Mouse (Mus musculus) embryonic facial prominence, embryonic 15.5 days (tissue): Measurements from ENCODE around the gene Palld. TPM values are rescaled to one million over a fixed set of nuclear protein-coding genes. Genes with fewer than 3 reads are reported as not detected.

Experiments used
- ATAC-seq: fragments of 200-750 bp; cut with Nextera tagmentation; 2 replicates; pipeline ENCODE4 v1.8.0; 2017; ENCODE audit warnings: low read depth, moderate TSS enrichment; ENCODE audit not compliant: insufficient number of reproducible peaks, low FRiP score, low TSS enrichment
- H3K27ac ChIP-seq: fragments of 300-500 bp; sonication (generic); replicated peaks from 2 replicates; pipeline ENCODE4 v1.5.1; 2015; ENCODE audit warnings: mild to moderate bottlenecking, inconsistent platforms
- H3K27me3 ChIP-seq: fragments of 300-500 bp; sonication (generic); 2 replicates; pipeline ENCODE4 v1.6.1; 2015; ENCODE audit warnings: inconsistent platforms
- H3K36me3 ChIP-seq: fragments of 300-500 bp; sonication (generic); 2 replicates; pipeline ENCODE4 v1.6.1; 2015; ENCODE audit warnings: mild to moderate bottlenecking, inconsistent platforms
- H3K4me1 ChIP-seq: fragments of 300-500 bp; sonication (generic); 2 replicates; pipeline ENCODE4 v1.6.1; 2015; ENCODE audit warnings: inconsistent platforms
- H3K4me2 ChIP-seq: fragments of 300-500 bp; sonication (generic); replicated peaks from 2 replicates; pipeline ENCODE4 v1.6.1; 2015; ENCODE audit warnings: mild to moderate bottlenecking, inconsistent platforms
- H3K4me3 ChIP-seq: fragments of 300-500 bp; sonication (generic); replicated peaks from 2 replicates; pipeline ENCODE4 v1.5.1; 2015; ENCODE audit warnings: mild to moderate bottlenecking, inconsistent platforms
- H3K9ac ChIP-seq: fragments of 300-500 bp; sonication (generic); 2 replicates; pipeline ENCODE4 v1.6.1; 2015; ENCODE audit warnings: inconsistent platforms
- H3K9me3 ChIP-seq: fragments of 300-500 bp; sonication (generic); replicated peaks from 2 replicates; pipeline ENCODE4 v1.6.1; 2016; ENCODE audit warnings: inconsistent platforms
- WGBS: fragments of 180-500 bp; shearing (Covaris S2); methylation state at CpG from one replicate; pipeline ENCODE4 v1.1.7; 2015; 5-methylcytosine and 5-hydroxymethylcytosine counted together
- polyA plus RNA-seq: library from polyadenylated mRNA; unstranded; fragments of >200 nt; fragmentation: Nextera tagmentation; extraction: Ambion mirVana; gene quantifications from 2 replicates; pipeline ENCODE4 v1.2.1, GENCODE M21; 2015

Gene Palld
- polyA plus RNA-seq, 1 experiment from 2014 or later = 141 TPM

GRCm38 (mm10) chr8:61467553-61467815 lies 435.0 kb downstream of the Palld start:
- Histone ChIP-seq H3K4me2 (no peak overlapping the region), H3K9ac (no peak overlapping the region), H3K27me3 (no peaks in the 10 kb centered on the region), H3K36me3 (no peaks in the 10 kb centered on the region), H3K9me3 (no peaks in the 10 kb centered on the region), H3K4me1 (no peaks in the 10 kb centered on the region), H3K27ac (no peak overlapping the region), H3K4me3 (no peak overlapping the region)
- no peak for ATAC-seq
- WGBS = 93% methylated on average over 3 of the region's 3 CpGs

GRCm38 (mm10) chr8:61466696-61467552 lies 435.6 kb downstream of the Palld start:
- H3K4me1 ChIP-seq = no peaks in the 10 kb centered on the region
- no peak overlapping the region for H3K27ac ChIP-seq
- no peak for ATAC-seq
- no peak overlapping the region for H3K4me3 ChIP-seq
- H3K27me3 ChIP-seq = no peaks in the 10 kb centered on the region
- H3K9ac ChIP-seq = no peak overlapping the region
- H3K9me3 ChIP-seq = no peaks in the 10 kb centered on the region
- 79% methylated on average over 15 of the region's 15 CpGs for WGBS
- no peaks in the 10 kb centered on the region for H3K36me3 ChIP-seq
- no peak overlapping the region for H3K4me2 ChIP-seq

- no peak overlapping the region for H3K4me2 ChIP-seq
- no peaks in the 10 kb centered on the region for H3K4me1 ChIP-seq
- H3K27ac ChIP-seq = no peak overlapping the region
- ATAC-seq = no peak
- H3K9me3 ChIP-seq = no peaks in the 10 kb centered on the region
- H3K9ac ChIP-seq = no peak overlapping the region
- H3K4me3 ChIP-seq = no peak overlapping the region
- H3K36me3 ChIP-seq = no peaks in the 10 kb centered on the region
- 83% methylated on average over 2 of the region's 2 CpGs for WGBS
- H3K27me3 ChIP-seq = no peaks in the 10 kb centered on the region
Measured at GRCm38 (mm10) chr8:61464393-61464792, 438.1 kb downstream of the Palld start.

GRCm38 (mm10) chr8:61462221-61462620 lies 440.3 kb downstream of the Palld start:
- Histone ChIP-seq H3K9me3 (no peaks in the 10 kb centered on the region), H3K36me3 (no peaks in the 10 kb centered on the region), H3K4me2 (no peak overlapping the region), H3K27me3 (no peaks in the 10 kb centered on the region), H3K27ac (no peak overlapping the region), H3K9ac (no peak overlapping the region), H3K4me1 (no peaks in the 10 kb centered on the region), H3K4me3 (no peak overlapping the region)
- ATAC-seq = no peak
- 87% methylated on average over 5 of the region's 5 CpGs for WGBS

Other genes with a start within 250 kb of the Palld start
- gene Ddx60, start 25.4 kb upstream of the Palld start, polyA plus RNA-seq = 0.84 and 1.6 TPM in 2 replicates
- gene Anxa10, start 220.5 kb upstream of the Palld start, polyA plus RNA-seq = not detected in 2 replicates